Mouse (Mus musculus): Measurements from ENCODE around the gene Rnf11. TPM values are rescaled to one million over a fixed set of nuclear protein-coding genes. Genes with fewer than 3 reads are reported as not detected.
A peak's percentile ranks its signal among the peaks of the same experiment; 100 is the strongest.

The Rnf11 gene
- total and polyA plus RNA-seq, 2 experiments from 2014 or later, result 89.3 to 158 TPM

GRCm38 (mm10) chr4:109488812-109489211 is 4.3 kb upstream of the Rnf11 start:
- Histone ChIP-seq H3K4me1 (ENCODE audit: insufficient read depth, low read length) (no peaks in the 10 kb centered on the region), H3K9ac (replicated peaks; ENCODE audit: low read length, poor library complexity, severe bottlenecking) (no peak overlapping the region), H3K27me3 (ENCODE audit: insufficient read depth, low read length) (no peaks in the 10 kb centered on the region), H3K27ac (ENCODE audit: low read depth, low read length) (no peak overlapping the region), H3K4me3 (ENCODE audit: low read depth, low read length) (no peak overlapping the region), H3K36me3 (ENCODE audit: insufficient read depth, low read length) (no peaks in the 10 kb centered on the region), H3K9me3 (ENCODE audit: low read length) (no peaks in the 10 kb centered on the region), H3K4me2 (ENCODE audit: low read depth, low read length, poor library complexity, severe bottlenecking) (no peak overlapping the region)
- no peak for ATAC-seq (ENCODE audit: low FRiP score)
- WGBS, result 67% methylated on average over 1 of the region's 1 CpGs
- DNase-seq (ENCODE audit: low spot score), result no peak
- TF ChIP-seq CTCF (IDR thresholded peaks at IDR 0.05), result no peak

- Histone ChIP-seq H3K27ac (ENCODE audit: low read depth, low read length) (no peak overlapping the region), H3K9ac (replicated peaks; ENCODE audit: low read length, poor library complexity, severe bottlenecking) (no peak overlapping the region), H3K9me3 (ENCODE audit: low read length) (no peaks in the 10 kb centered on the region), H3K4me3 (ENCODE audit: low read depth, low read length) (no peak overlapping the region), H3K36me3 (ENCODE audit: insufficient read depth, low read length) (no peaks in the 10 kb centered on the region), H3K27me3 (ENCODE audit: insufficient read depth, low read length) (no peaks in the 10 kb centered on the region), H3K4me1 (ENCODE audit: insufficient read depth, low read length) (no peaks in the 10 kb centered on the region), H3K4me2 (ENCODE audit: low read depth, low read length, poor library complexity, severe bottlenecking) (no peak overlapping the region)
- DNase-seq (ENCODE audit: low spot score) (no peak), ATAC-seq (ENCODE audit: low FRiP score) (no peak)
- WGBS, result 88% methylated on average over 1 of the region's 1 CpGs
- no peak for TF ChIP-seq CTCF (IDR thresholded peaks at IDR 0.05)
Observed at GRCm38 (mm10) chr4:109482701-109483100, 1.8 kb downstream of the Rnf11 start.

- 92% methylated on average over 2 of the region's 2 CpGs for WGBS
- no peak overlapping the region for H3K4me2 ChIP-seq (ENCODE audit: low read depth, low read length, poor library complexity, severe bottlenecking)
- ATAC-seq (ENCODE audit: low FRiP score), result no peak
- no peak for TF ChIP-seq CTCF (IDR thresholded peaks at IDR 0.05)
- H3K9me3 ChIP-seq (ENCODE audit: low read length), result no peaks in the 10 kb centered on the region
- no peak overlapping the region for H3K9ac ChIP-seq (replicated peaks; ENCODE audit: low read length, poor library complexity, severe bottlenecking)
- H3K4me3 ChIP-seq (ENCODE audit: low read depth, low read length), result no peak overlapping the region
- no peak for DNase-seq (ENCODE audit: low spot score)
- no peaks in the 10 kb centered on the region for H3K27me3 ChIP-seq (ENCODE audit: insufficient read depth, low read length)
- H3K36me3 ChIP-seq (ENCODE audit: insufficient read depth, low read length), result no peaks in the 10 kb centered on the region
- H3K4me1 ChIP-seq (ENCODE audit: insufficient read depth, low read length), result no peaks in the 10 kb centered on the region
- no peak overlapping the region for H3K27ac ChIP-seq (ENCODE audit: low read depth, low read length)
Observed at GRCm38 (mm10) chr4:109481424-109481823, 3.1 kb downstream of the Rnf11 start.

GRCm38 (mm10) chr4:109477454-109477853 is 7.1 kb downstream of the Rnf11 start:
- Histone ChIP-seq H3K4me2 (ENCODE audit: low read depth, low read length, poor library complexity, severe bottlenecking) (no peak overlapping the region), H3K27ac (ENCODE audit: low read depth, low read length) (no peak overlapping the region), H3K27me3 (ENCODE audit: insufficient read depth, low read length) (no peaks in the 10 kb centered on the region), H3K9me3 (ENCODE audit: low read length) (no peaks in the 10 kb centered on the region), H3K9ac (replicated peaks; ENCODE audit: low read length, poor library complexity, severe bottlenecking) (no peak overlapping the region), H3K4me3 (ENCODE audit: low read depth, low read length) (no peak overlapping the region), H3K4me1 (ENCODE audit: insufficient read depth, low read length) (no peaks in the 10 kb centered on the region; the same call in 1 of the 2 replicates), H3K36me3 (ENCODE audit: insufficient read depth, low read length) (no peaks in the 10 kb centered on the region)
- DNase-seq (ENCODE audit: low spot score) (no peak), ATAC-seq (ENCODE audit: low FRiP score) (no peak)
- WGBS, result 98% methylated on average over 3 of the region's 3 CpGs
- no peak for TF ChIP-seq CTCF (IDR thresholded peaks at IDR 0.05)

- no peaks in the 10 kb centered on the region for H3K9me3 ChIP-seq (ENCODE audit: low read length)
- under 1% methylated on average over 34 of the region's 39 CpGs for WGBS
- DNase-seq (ENCODE audit: low spot score) (peak; percentile 92), ATAC-seq (ENCODE audit: low FRiP score) (peak; percentile 99)
- H3K36me3 ChIP-seq (ENCODE audit: insufficient read depth, low read length), result no peaks in the 10 kb centered on the region
- peak overlapping the region; percentile 80 for H3K27ac ChIP-seq (ENCODE audit: low read depth, low read length)
- H3K9ac ChIP-seq (replicated peaks; ENCODE audit: low read length, poor library complexity, severe bottlenecking), result peak overlapping the region; percentile 75
- TF ChIP-seq CTCF (IDR thresholded peaks at IDR 0.05), result peak; percentile 50
- no peaks in the 10 kb centered on the region; the same call in 1 of the 2 replicates for H3K4me1 ChIP-seq (ENCODE audit: insufficient read depth, low read length)
- peak overlapping the region; percentile 67 for H3K4me2 ChIP-seq (ENCODE audit: low read depth, low read length, poor library complexity, severe bottlenecking)
- no peaks in the 10 kb centered on the region for H3K27me3 ChIP-seq (ENCODE audit: insufficient read depth, low read length)
- peak overlapping the region; percentile 60 for H3K4me3 ChIP-seq (ENCODE audit: low read depth, low read length)
Observed at GRCm38 (mm10) chr4:109476554-109477014, 7.9 kb downstream of the Rnf11 start.

- Histone ChIP-seq H3K9ac (replicated peaks; ENCODE audit: low read length, poor library complexity, severe bottlenecking) (peak overlapping the region; percentile 75), H3K4me1 (ENCODE audit: insufficient read depth, low read length) (no peaks in the 10 kb centered on the region; the same call in 1 of the 2 replicates), H3K27me3 (ENCODE audit: insufficient read depth, low read length) (no peaks in the 10 kb centered on the region), H3K27ac (ENCODE audit: low read depth, low read length) (peak overlapping the region; percentile 80), H3K4me3 (ENCODE audit: low read depth, low read length) (peak overlapping the region; percentile 60), H3K4me2 (ENCODE audit: low read depth, low read length, poor library complexity, severe bottlenecking) (peak overlapping the region; percentile 67), H3K9me3 (ENCODE audit: low read length) (no peaks in the 10 kb centered on the region), H3K36me3 (ENCODE audit: insufficient read depth, low read length) (no peaks in the 10 kb centered on the region)
- no peak for TF ChIP-seq CTCF (IDR thresholded peaks at IDR 0.05)
- ATAC-seq (ENCODE audit: low FRiP score) (peak; percentile 75), DNase-seq (ENCODE audit: low spot score) (peak; percentile 30)
- WGBS, result under 1% methylated on average over 43 of the region's 68 CpGs
Observed at GRCm38 (mm10) chr4:109475577-109476553, 8.7 kb downstream of the Rnf11 start.
